Mouse (Mus musculus): ENCODE data around the gene Lingo3.
"Not testable (repeated sequence)": the region's sequence is repeated elsewhere in the genome, so short reads cannot be mapped to it uniquely, and the experiment has no call there.

Gene Lingo3

DNA sequence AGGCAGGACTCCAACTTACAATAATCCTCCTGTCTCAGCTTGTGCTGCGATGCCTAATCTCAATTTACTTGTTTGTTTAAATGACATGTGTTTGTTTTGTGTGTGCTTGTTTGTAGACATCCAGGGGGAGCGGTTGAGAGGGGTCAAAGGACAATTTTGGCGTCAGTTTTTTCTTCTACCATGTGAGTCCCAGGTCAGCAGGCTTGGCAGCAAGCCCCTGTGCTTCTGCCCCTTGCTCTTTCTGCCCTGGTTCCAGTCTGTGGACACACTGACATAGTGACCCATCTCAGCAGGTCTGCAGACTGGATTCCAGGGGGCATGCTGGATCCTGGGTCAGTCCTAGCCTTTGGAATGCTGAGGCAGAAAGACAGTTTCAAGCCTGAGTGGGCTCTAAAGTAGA, 24.4 kb downstream of the Lingo3 start:
- peak; percentile 79 for DNase-seq

DNA sequence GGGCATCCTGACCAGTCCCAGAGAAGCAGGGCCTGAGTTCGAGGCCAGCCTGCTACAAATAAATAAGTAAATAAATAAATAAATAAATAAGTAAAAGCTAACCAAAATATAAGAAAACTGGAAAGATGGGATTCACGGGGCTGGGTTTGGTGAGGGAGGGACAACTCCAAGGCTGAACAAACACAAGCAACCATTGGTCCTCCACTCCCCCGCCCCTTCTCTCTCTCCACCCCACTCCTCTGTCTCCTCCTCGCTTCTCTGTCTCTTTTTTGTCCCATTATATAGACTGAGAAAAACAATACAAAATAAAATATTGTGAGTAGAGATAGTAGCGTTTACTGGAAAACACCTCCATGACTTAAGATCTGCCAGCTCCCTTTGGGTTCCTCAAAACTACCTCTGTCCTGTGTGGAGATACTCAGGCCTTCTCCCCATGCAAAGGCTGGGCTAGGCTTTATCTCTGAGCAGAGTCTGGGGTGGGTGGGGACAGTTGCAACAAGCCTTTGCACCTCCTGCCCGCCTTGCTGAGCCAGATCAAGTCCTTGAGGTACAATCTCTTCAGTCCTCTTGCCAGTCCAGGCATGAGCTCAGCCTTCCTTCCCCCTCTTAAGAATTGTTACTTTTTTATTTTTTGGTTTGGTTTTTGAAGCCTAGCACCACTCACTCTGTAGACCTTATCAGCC, 25.1 kb downstream of the Lingo3 start:
- DNase-seq: no peak

DNA sequence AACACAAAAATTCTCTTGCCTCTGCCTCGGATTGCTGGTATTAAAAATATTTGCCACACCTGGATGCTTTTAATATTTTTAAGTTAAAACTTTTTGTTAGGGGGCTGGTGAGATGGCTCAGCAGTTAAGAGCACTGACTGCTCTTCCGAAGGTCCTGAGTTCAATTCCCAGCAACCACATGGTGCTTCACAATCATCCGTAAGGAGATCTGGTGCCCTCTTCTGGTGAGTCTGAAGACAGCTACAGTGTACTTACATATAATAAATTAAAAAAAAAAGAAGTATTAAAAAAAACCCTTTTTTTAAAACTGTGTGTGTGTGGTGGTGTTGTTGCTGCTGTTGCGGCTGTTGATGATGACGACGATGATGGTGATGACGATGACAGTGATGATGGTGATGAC, 25.9 kb downstream of the Lingo3 start:
- not testable (repeated sequence) for DNase-seq

DNA sequence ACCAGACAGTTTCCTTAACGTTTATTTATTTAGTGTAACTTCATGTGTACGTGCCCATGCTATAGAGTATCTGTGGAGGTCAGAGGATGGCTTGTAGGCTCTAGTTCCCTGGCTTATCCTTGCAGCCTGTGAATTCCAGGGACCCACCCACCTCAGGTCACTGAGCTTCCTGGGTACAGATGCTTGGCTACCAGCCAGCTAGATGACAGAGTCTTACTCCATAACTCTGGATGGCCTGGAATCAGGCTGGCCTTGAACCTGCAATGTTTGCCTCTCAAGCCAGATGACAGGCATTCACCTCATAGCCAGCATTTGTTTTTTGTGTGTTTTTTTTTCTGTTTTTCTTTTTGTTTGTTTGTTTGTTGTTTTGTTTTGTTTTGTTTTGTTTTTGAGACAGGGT, 26.7 kb downstream of the Lingo3 start:
- no peak for DNase-seq

DNA sequence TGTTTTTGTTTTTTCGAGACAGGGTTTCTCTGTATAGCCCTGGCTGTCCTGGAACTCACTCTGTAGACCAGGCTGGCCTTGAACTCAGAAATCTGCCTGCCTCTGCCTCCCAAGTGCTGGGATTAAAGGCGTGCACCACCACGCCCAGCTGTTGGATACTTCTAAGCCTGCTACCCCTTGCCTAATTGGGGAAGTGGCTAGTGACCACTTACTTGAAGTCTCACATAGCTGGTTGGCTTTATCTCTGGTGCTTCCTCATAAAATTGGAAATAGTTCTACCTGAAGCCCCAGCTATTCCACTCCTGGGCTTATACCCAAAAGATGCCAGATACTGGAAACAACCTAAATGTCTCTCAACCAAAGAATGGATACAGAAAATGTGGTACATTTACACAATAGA, 27.5 kb downstream of the Lingo3 start:
- not testable (repeated sequence) for DNase-seq

DNA sequence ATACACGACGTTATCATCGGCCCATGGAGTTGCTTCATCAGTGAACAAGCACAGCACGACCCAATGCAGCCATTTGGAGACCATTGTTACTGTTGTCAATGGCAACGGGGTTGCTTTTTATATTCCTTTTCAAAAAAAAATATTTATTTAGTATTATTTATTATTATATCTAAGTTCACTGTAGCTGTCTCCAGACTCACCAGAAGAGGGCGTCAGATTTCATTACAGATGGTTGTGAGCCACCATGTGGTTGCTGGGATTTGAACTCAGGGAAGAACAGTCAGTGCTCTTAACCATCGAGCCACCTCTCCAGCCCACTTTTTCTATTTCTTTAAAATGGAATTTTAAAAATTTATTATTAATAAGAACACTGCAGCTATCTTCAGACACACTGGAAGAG, 29.0 kb downstream of the Lingo3 start:
- no peak for DNase-seq

DNA sequence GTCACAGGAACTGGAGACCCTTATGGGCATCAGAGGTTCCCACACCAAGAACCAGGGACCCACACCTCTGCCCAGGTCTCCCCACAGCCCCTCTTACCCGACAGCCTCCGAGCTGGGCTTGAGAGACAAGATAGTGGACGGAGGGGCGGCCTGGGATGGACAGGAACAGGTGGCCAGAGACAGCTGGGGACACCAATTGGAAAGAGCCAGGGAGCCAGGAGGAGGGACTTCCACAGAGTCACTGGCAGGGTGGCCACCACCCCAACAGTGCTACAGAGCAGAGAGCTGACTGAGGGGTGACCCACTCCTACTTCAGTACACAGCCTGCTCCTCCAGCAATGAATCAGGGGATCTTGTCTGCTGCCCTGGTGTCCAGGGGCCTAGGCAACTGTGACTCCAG, 30.5 kb downstream of the Lingo3 start, which contains the start of gene Jsrp1:
Jsrp1 (minus strand) TSS at position 133 of the 400 bp plus-strand sequence.
- DNase-seq: no peak

DNA sequence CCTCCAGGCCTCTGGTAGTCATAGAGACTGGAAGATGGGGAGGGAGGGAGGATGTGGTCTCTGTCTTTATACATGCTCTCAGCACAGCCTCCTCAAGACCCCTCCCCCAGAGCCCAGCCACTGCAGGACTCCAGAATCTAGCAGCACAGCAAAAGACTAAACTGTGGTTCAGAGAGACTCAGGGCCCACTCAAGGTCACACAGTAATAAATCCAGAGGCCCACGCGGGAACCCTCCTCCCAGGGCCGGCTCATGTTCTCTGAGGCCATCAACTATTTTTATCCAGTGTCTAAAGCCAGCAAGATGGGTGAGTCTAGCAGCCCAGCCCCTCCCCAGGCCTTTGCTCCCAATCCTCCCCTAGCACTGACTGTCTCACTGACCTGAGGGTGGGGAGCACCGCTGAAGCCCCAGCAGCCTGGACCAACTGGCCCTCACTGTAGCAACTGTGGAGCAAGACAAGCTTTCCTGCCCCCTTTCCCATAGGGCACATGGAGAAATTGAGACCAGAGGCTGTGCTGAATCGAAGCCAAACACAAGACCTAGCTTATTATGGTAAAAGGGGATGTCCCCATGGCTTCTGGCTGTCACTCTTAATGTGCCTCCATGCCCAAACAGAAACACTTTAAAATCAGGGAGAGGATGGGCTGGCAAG, 31.3 kb downstream of the Lingo3 start:
- no peak for DNase-seq

DNA sequence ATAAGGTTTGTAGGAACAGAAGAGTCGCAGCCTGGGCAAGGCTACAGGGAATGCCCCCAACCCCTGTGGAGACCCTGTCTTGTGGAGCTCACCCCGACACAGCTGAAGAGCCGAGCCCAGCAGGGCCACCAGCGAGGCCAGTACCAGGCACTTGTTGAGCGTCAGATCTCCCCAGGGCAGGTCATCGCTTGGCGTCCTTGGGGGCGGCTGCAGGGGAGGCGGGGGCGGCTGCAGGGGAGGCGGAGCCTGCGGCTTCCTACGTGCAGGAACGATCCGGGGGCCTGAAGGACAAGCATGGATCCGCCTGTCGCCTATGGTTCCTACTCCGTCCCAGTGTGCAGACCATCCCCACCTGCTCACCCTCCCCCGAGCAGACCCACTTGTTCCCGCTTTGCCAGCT, 33.8 kb downstream of the Lingo3 start:
- DNase-seq: no peak

DNA sequence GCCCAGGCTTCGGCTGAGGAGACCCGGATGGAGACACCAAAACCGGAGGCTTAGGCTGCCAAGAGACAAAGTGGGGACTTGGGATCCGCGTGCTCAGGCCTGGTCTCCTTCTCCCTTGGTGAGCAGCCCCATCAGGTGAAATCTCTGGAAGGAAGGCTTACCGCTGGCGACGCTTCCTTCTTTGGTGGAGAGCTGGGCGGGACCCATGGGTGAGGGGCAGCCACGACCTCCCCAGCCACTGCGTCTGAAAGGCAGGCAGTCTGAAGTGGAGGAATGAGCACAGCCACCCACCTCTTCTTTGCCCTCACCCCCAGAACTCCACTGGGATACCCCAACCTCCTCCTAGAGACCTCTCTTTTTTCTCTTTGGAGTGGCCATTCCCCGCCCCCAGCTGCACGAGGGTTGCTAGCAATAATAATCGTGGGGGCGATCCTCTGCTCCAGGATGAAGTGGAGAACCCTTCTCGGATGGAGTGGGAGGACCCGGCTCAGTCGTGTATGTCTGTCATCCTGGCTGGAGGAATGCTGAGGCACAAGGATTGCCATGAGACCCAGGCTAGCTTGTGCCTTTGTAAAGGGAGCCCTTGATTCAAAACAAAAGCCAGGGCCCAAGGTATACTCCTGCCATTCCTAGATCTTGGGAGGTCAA, 34.7 kb downstream of the Lingo3 start:
- no peak for DNase-seq

DNA sequence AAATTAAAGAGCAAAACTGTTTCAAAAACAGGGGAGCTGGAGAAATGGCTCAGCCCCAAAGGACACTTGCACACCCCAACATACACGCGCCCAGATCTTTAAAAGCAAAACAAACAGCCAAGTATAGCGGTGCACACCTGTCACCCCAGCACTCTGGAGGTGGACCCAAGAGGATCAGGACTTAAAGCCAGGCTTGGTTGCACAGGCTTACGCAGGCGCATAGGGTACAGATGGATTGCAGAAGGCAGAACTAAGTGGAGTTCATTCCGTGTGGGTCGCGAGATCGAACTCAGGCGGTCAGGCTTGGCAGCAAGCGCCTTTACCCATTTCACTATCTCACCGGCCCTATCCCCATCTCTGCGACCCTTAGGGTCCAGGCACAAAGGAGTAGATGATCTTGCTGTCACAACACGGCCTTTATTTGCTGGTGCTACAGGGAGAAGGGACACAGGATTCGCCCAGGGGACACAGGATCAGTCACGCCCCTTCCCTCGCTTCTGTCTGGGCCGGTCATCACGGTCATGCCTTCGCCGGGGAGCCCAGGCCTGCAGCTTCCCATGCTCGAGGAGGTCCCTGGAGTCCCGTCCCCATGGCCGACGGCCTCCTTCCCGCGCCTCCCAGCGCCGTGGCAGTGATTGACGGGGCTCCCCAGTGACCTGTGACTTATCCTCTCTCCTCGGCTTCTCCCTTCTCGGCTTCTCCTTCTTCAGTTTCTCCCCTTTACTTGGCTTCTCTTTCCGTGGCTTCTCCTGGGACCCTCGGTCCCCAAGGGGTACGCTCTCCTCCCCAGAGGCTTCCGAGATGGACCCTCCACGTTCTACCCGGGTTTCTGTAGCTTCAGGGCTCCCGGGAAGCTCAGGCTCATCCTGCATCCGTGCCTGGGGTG, 35.5 kb downstream of the Lingo3 start:
- DNase-seq: no peak

DNA sequence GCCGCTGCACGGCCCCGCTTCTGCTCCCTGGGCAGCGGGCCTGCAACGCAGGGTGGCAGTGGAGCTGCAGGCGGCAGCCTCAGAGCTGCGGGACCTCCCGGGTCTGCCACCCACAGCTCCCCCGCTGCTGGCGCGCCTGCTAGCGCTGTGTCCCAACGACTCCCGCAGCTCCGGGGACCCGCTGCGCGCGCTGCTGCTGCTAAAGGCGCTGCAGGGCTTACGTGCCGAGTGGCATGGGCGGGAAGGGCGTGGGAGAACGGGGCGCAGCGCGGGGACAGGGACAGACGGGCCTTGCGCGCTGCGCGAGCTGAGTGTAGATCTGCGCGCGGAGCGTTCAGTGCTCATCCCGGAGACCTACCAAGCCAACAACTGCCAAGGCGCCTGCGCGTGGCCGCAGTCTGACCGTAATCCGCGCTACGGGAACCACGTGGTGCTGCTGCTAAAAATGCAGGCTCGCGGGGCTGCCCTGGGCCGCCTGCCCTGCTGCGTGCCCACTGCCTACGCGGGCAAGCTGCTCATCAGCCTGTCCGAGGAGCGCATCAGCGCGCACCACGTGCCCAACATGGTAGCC, 36.7 kb downstream of the Lingo3 start:
- DNase-seq: peak; percentile 61

DNA sequence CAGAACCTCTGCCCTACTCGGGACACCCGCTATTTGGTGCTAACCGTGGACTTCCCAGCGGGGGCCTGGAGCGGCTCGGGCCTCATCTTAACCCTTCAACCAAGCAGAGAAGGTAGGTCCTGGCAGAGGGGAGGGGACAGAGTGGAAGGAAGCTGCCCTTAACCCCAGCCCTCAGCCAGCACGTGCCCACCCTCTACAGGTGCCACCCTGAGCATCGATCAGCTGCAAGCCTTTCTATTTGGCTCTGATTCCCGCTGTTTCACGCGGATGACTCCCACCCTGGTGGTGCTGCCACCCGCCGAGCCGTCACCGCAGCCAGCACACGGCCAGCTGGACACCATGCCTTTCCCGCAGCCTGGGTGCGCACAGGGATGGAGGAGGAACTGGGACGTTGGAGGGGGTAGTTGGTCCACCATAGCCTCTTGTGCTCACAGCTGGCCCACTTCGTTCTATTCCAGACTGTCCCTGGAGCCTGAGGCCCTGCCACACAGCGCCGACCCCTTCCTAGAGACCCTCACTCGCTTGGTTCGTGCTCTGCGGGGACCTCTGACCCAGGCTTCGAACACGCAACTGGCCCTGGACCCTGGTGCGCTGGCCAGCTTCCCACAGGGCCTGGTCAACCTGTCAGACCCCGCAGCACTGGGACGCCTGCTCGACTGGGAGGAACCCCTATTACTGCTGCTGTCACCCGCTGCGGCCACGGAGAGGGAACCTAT, 37.3 kb downstream of the Lingo3 start:
- no peak for DNase-seq

DNA sequence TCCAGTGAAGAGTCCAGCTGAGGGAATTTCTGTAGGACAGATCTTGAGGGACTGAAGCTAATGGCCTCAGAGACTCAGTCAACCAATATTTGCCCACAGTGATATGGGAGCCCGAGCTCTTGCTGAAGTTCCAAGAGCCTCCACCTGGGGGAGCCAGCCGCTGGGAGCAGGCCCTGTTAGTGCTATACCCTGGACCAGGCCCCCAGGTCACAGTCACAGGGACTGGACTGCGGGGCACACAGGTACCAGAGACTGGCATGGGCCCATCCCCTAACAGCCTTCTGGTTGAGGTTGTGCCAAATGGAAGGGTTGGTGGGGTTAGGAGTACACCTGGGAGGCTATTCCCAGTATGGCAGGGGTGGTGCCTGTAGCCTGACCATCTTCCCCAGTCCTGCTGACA, 37.9 kb downstream of the Lingo3 start:
- DNase-seq: peak; percentile 54

DNA sequence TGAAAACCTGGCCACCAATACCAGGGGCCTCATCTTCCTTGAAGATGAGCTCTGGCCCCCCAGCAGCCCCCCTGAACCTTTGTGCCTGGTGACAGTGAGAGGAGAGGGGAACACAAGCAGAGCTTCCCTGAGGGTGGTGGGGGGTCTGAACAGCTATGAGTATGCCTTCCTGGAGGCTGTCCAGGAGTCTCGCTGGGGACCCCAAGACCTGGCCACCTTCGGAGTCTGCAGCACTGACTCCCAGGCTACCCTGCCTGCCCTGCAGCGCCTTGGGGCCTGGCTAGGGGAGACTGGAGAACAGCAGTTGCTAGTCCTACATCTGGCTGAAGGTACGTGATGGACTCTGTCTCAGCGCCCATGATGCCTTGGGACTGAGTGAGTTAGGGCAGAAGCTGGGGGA, 38.5 kb downstream of the Lingo3 start:
- DNase-seq: no peak

DNA sequence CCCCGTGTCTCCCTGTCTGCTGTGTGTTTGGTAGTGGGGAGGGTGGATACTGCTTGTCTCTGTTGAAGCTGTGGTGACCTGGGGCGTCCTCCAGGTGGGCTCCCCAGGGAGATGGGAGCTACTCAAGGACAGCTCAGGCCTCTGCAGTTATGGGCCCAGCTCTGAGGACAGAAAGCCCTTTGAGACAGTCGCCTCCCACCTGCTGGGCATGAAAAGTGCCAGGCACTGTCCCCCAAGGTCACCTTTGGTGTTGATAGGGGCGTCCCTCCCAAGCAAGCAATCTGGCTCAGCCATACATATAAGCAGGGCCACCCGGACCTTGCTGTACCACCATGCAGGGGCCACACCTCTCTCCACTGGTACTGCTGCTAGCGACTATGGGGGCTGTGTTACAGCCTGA, 38.9 kb downstream of the Lingo3 start, which contains the start of gene Amh:
Amh (plus strand) TSS at position 328 of the 400 bp plus-strand sequence.
- DNase-seq: no peak

DNA sequence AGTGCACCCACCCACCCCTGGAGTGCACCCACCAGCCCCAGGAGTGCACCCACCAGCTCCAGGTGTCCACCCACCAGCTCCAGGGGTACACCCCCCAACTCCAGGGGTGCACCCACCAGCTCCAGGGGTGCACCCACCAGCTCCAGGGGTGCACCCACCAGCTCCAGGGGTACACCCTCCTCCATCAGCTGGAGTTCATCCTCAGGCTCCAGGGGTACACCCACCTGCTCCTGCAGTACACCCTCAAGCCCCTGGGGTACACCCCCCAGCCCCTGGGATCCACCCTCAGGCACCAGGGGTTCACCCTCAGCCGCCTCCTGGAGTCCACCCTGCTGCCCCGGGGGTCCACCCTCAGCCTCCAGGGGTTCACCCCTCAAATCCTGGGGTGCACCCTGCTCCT, 39.5 kb downstream of the Lingo3 start:
- DNase-seq: no peak

DNA sequence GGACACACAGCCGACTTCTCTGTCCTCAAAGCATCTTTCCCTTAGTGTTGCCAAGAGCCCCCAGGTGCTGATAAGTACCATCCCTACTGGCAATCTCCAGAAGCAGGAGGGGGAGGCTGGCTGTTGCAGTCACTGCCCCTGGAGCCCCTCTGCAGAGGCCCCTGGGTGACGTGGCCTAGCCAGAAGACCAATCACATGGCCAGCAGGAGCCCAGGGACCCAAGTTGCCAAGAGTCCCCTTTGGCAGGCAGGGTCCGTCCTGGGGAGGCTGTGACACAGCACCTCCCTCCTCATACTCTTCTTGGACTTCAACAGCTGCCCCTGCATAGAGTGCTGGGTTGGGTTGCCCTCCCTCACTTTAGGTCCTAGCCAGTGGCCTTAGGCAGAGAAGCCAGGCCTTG, 40.8 kb downstream of the Lingo3 start:
- DNase-seq: no peak

DNA sequence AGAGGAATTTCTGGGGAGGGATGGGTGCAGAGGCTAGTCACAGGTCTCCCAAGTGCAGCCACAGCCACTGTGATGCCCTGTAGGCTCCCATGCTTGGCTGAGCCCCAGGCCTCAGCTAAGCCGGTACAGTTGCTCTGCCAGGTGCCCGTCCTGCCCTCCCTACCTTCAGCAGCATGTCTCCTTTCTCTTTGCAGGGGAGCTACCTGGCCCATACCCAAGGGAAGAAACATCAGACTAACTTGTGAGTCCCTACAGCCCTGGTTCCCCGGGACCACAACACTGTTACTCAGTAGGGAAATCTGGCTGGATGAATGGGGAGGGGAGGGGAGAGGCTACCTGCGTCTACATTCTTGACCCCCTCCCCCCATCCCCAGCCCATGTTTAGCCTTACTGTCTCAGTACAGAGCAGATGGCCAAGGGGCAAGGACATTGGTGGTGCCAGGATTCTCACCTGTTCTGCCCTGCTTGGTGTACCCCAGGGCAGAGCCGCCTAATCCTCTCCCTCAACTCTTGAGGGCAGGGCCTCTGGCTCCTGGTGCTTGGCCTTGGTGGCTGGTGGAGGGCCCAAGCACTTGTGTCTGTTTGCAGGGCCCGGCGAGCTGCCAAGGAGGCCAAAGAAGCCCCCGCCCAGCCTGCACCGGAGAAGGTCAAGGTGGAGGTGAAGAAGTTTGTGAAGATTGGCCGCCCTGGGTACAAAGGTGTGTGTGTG, 41.5 kb downstream of the Lingo3 start:
- DNase-seq: no peak

DNA sequence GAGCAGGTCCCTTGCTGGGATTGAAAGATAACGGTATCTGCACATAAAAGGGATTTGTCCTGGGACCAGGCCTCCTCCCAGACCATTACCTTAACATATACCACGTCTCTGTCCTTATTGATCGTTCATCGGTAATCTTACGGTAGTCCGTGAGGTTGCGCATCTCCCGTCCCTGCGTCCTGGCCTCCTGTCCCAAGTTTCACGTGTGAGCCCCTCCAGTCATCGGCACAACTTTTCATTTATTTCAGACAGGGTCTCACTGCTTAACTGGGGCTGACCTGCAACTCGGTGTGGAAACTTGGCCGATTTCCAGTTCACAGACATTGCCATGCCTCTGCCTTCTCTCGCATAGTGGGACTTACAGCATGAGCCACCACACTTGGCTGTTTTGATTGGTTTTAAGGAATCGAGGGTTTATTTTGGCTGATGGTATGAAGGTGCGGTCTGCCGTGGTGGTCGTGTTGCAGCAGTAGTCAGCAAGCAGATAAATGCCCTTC, 44.7 kb downstream of the Lingo3 start:
- no peak for DNase-seq
